Mouse (Mus musculus): ENCODE measurements around the gene Ptov1. TPM values are rescaled to one million over a fixed set of nuclear protein-coding genes. Genes with fewer than 3 reads are reported as not detected.
A peak's percentile ranks its signal among the peaks of the same experiment; 100 is the strongest.

The Ptov1 gene
- polyA plus RNA-seq, 1 experiment from 2014 or later = 501 TPM

DNA sequence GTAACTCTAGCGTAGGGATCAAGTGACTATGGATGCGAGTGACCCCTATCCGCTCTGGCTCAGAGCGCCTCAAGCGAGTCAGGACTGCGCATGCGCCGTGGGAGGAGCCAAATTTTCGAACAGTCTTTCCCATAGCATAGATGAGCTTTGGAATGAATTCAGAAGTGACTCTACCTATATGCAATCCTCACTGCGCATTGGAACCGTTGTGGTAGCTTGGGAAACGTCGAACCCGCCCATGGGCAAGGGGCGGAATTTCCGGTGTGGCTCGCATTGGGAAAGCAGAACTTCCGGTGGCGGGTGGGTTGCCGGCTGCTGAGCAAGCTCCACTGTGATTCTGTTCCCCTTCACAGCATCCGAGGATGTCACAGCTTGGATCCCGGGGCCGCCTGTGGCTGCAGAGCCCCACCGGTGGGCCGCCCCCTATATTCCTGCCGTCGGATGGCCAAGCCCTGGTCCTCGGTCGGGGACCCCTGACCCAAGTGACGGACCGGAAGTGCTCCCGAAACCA lies 12.5 kb downstream of the Ptov1 start, which contains the start of gene Pnkp:
TSS of gene Pnkp (plus strand) at position 98 of the 511 bp plus-strand sequence.
- H3K9ac ChIP-seq (ENCODE audit: low read depth, low read length) = peak within 1 kb of the TSS; percentile 69
- ATAC-seq (ENCODE audit: low FRiP score, low TSS enrichment) = peak; percentile 5
- peak within 1 kb of the TSS; percentile 66 for H3K4me3 ChIP-seq (ENCODE audit: low read length)
- peaks cover 36% of the 10 kb centered on the region for H3K4me1 ChIP-seq (ENCODE audit: control insufficient read depth, insufficient read depth, low read length)
- H3K27ac ChIP-seq (ENCODE audit: low read depth, low read length) = peak within 1 kb of the TSS; percentile 81
- no peaks in the 10 kb centered on the region for H3K9me3 ChIP-seq (ENCODE audit: control insufficient read depth, low read length)
- H3K27me3 ChIP-seq (ENCODE audit: control insufficient read depth, insufficient read depth, low read length) = no peaks in the 10 kb centered on the region
- peaks cover 20% of the 10 kb centered on the region for H3K36me3 ChIP-seq (ENCODE audit: control insufficient read depth, insufficient read depth, low read length)
- WGBS = 0% methylated on average over 32 of the region's 32 CpGs
- peak within 1 kb of the TSS; percentile 64 for H3K4me2 ChIP-seq (replicated peaks; ENCODE audit: low read depth, low read length)

DNA sequence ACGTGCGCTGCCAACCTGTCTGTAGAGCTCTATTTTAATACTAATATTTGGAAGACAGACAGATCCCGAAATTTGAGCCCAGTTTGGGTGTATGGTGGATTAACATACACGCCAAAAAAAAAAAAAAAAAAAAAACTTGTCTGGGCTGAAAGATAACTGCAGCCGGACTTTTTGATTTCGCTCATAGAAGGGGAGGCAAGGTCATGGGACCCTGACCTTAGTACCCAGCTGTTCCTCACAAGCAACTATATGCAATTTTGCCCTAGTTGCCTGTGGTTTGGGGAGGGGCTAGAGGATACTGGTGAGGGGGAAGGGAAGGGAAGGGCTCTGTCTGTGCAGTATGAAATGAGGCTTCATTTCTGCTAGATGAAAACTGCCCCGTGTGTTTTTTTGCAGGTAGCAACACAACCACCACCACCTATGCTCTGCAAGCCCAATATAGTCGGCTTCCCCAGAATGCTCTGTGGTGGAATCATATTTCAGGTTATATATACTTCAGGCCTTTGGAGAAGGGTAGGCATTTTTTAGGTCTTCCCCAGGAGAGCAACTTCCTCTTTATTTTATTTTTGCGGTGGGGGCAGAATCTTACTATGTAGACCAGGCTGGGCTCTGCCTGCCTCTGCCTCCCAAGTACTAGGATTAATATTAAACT lies 13.2 kb downstream of the Ptov1 start:
- H3K9me3 ChIP-seq (ENCODE audit: control insufficient read depth, low read length) = no peaks in the 10 kb centered on the region
- peaks cover 36% of the 10 kb centered on the region for H3K4me1 ChIP-seq (ENCODE audit: control insufficient read depth, insufficient read depth, low read length)
- 64% methylated on average over 9 of the region's 9 CpGs for WGBS
- H3K4me2 ChIP-seq (replicated peaks; ENCODE audit: low read depth, low read length) = peak overlapping the region; percentile 64
- peaks cover 18% of the 10 kb centered on the region; the same call in 1 of the 2 replicates for H3K36me3 ChIP-seq (ENCODE audit: control insufficient read depth, insufficient read depth, low read length)
- H3K27ac ChIP-seq (ENCODE audit: low read depth, low read length) = peak overlapping the region; percentile 81; the same call in 1 of the 2 replicates
- H3K27me3 ChIP-seq (ENCODE audit: control insufficient read depth, insufficient read depth, low read length) = no peaks in the 10 kb centered on the region
- no peak for ATAC-seq (ENCODE audit: low FRiP score, low TSS enrichment)
- peak overlapping the region; percentile 66 for H3K4me3 ChIP-seq (ENCODE audit: low read length)
- H3K9ac ChIP-seq (ENCODE audit: low read depth, low read length) = peak overlapping the region; percentile 69; the same call in 1 of the 2 replicates

GRCm38 (mm10) chr7:44855036-44855435 lies 14.6 kb downstream of the Ptov1 start:
- H3K9ac ChIP-seq (ENCODE audit: low read depth, low read length) = peak overlapping the region; percentile 52; the same call in 1 of the 2 replicates
- ATAC-seq (ENCODE audit: low FRiP score, low TSS enrichment) = no peak
- H3K9me3 ChIP-seq (ENCODE audit: control insufficient read depth, low read length) = no peaks in the 10 kb centered on the region
- WGBS = 42% methylated on average over 10 of the region's 10 CpGs
- peak overlapping the region; percentile 66 for H3K4me2 ChIP-seq (replicated peaks; ENCODE audit: low read depth, low read length)
- peak overlapping the region; percentile 40 for H3K4me3 ChIP-seq (ENCODE audit: low read length)
- H3K4me1 ChIP-seq (ENCODE audit: control insufficient read depth, insufficient read depth, low read length) = peaks cover 38% of the 10 kb centered on the region
- H3K27me3 ChIP-seq (ENCODE audit: control insufficient read depth, insufficient read depth, low read length) = no peaks in the 10 kb centered on the region
- peaks cover 16% of the 10 kb centered on the region; the same call in 1 of the 2 replicates for H3K36me3 ChIP-seq (ENCODE audit: control insufficient read depth, insufficient read depth, low read length)
- peak overlapping the region; percentile 94 for H3K27ac ChIP-seq (ENCODE audit: low read depth, low read length)

GRCm38 (mm10) chr7:44854356-44855031 lies 15.1 kb downstream of the Ptov1 start:
- H3K27ac ChIP-seq (ENCODE audit: low read depth, low read length) = peak overlapping the region; percentile 94
- H3K4me2 ChIP-seq (replicated peaks; ENCODE audit: low read depth, low read length) = peak overlapping the region; percentile 66
- 1% methylated on average over 45 of the region's 45 CpGs for WGBS
- no peaks in the 10 kb centered on the region for H3K27me3 ChIP-seq (ENCODE audit: control insufficient read depth, insufficient read depth, low read length)
- H3K9ac ChIP-seq (ENCODE audit: low read depth, low read length) = peak overlapping the region; percentile 52
- peaks cover 38% of the 10 kb centered on the region for H3K4me1 ChIP-seq (ENCODE audit: control insufficient read depth, insufficient read depth, low read length)
- H3K9me3 ChIP-seq (ENCODE audit: control insufficient read depth, low read length) = no peaks in the 10 kb centered on the region
- peak; percentile 48 for ATAC-seq (ENCODE audit: low FRiP score, low TSS enrichment)
- peak overlapping the region; percentile 40 for H3K4me3 ChIP-seq (ENCODE audit: low read length)
- H3K36me3 ChIP-seq (ENCODE audit: control insufficient read depth, insufficient read depth, low read length) = peaks cover 16% of the 10 kb centered on the region; the same call in 1 of the 2 replicates

- peak overlapping the region; percentile 52 for H3K9ac ChIP-seq (ENCODE audit: low read depth, low read length)
- H3K4me2 ChIP-seq (replicated peaks; ENCODE audit: low read depth, low read length) = peak overlapping the region; percentile 66
- H3K27me3 ChIP-seq (ENCODE audit: control insufficient read depth, insufficient read depth, low read length) = no peaks in the 10 kb centered on the region
- peak overlapping the region; percentile 40 for H3K4me3 ChIP-seq (ENCODE audit: low read length)
- H3K9me3 ChIP-seq (ENCODE audit: control insufficient read depth, low read length) = no peaks in the 10 kb centered on the region
- peaks cover 16% of the 10 kb centered on the region; the same call in 1 of the 2 replicates for H3K36me3 ChIP-seq (ENCODE audit: control insufficient read depth, insufficient read depth, low read length)
- peak overlapping the region; percentile 94 for H3K27ac ChIP-seq (ENCODE audit: low read depth, low read length)
- 23% methylated on average over 26 of the region's 26 CpGs for WGBS
- H3K4me1 ChIP-seq (ENCODE audit: control insufficient read depth, insufficient read depth, low read length) = peaks cover 38% of the 10 kb centered on the region
- no peak for ATAC-seq (ENCODE audit: low FRiP score, low TSS enrichment)
These were observed 15.8 kb downstream of the Ptov1 start for GRCm38 (mm10) chr7:44853596-44854355.

GRCm38 (mm10) chr7:44853065-44853464 lies 16.5 kb downstream of the Ptov1 start:
- Histone ChIP-seq H3K36me3 (ENCODE audit: control insufficient read depth, insufficient read depth, low read length) (peaks cover 16% of the 10 kb centered on the region; the same call in 1 of the 2 replicates), H3K9me3 (ENCODE audit: control insufficient read depth, low read length) (no peaks in the 10 kb centered on the region), H3K27me3 (ENCODE audit: control insufficient read depth, insufficient read depth, low read length) (no peaks in the 10 kb centered on the region), H3K4me3 (ENCODE audit: low read length) (no peak overlapping the region; the same call in 1 of the 2 replicates), H3K9ac (ENCODE audit: low read depth, low read length) (no peak overlapping the region), H3K4me2 (replicated peaks; ENCODE audit: low read depth, low read length) (no peak overlapping the region), H3K27ac (ENCODE audit: low read depth, low read length) (no peak overlapping the region), H3K4me1 (ENCODE audit: control insufficient read depth, insufficient read depth, low read length) (peaks cover 31% of the 10 kb centered on the region)
- no peak for ATAC-seq (ENCODE audit: low FRiP score, low TSS enrichment)
- WGBS = 100% methylated on average over 2 of the region's 2 CpGs

DNA sequence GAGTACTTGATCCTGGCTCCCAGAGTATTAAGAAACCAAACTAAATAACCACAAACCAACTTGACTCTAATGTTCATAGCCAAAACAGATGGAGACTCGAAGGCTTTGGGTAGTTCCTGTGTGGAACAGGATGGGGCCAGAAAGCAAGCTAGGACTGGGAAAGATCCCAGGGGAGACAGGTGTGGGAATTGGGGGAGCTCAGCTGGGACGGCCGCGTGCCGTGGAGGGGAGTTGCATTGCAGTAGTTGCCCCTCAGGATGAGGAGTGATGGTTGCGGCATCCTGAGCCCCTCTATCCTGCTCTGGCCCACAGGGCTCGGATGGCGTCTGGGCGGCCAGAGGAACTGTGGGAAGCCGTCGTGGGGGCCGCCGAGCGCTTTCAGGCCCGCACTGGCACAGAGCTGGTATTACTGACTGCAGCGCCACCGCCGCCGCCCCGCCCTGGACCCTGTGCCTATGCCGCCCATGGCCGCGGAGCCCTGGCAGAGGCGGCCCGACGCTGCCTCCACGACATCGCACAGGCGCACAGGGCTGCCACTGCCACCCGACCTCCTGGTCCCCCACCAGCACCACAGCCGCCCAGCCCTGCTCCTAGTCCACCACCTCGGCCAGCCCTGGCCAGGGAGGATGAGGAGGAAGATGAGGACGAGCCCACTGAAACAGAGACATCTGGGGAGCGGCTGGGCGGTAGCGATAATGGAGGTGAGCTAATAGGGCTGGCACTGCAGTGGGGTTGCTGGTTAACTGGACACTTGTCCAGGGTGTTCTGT lies 17.1 kb downstream of the Ptov1 start:
- Histone ChIP-seq H3K36me3 (ENCODE audit: control insufficient read depth, insufficient read depth, low read length) (peaks cover 16% of the 10 kb centered on the region; the same call in 1 of the 2 replicates), H3K9ac (ENCODE audit: low read depth, low read length) (no peak overlapping the region), H3K4me2 (replicated peaks; ENCODE audit: low read depth, low read length) (no peak overlapping the region), H3K27ac (ENCODE audit: low read depth, low read length) (no peak overlapping the region), H3K4me3 (ENCODE audit: low read length) (no peak overlapping the region), H3K4me1 (ENCODE audit: control insufficient read depth, insufficient read depth, low read length) (peaks cover 29% of the 10 kb centered on the region), H3K27me3 (ENCODE audit: control insufficient read depth, insufficient read depth, low read length) (no peaks in the 10 kb centered on the region), H3K9me3 (ENCODE audit: control insufficient read depth, low read length) (no peaks in the 10 kb centered on the region)
- 92% methylated on average over 36 of the region's 36 CpGs for WGBS
- no peak for ATAC-seq (ENCODE audit: low FRiP score, low TSS enrichment)

GRCm38 (mm10) chr7:44851625-44852234 lies 17.9 kb downstream of the Ptov1 start:
- peak overlapping the region; percentile 80; the same call in 1 of the 2 replicates for H3K9ac ChIP-seq (ENCODE audit: low read depth, low read length)
- no peaks in the 10 kb centered on the region for H3K9me3 ChIP-seq (ENCODE audit: control insufficient read depth, low read length)
- no peak for ATAC-seq (ENCODE audit: low FRiP score, low TSS enrichment)
- 90% methylated on average over 12 of the region's 12 CpGs for WGBS
- H3K27me3 ChIP-seq (ENCODE audit: control insufficient read depth, insufficient read depth, low read length) = no peaks in the 10 kb centered on the region
- peaks cover 29% of the 10 kb centered on the region for H3K4me1 ChIP-seq (ENCODE audit: control insufficient read depth, insufficient read depth, low read length)
- H3K36me3 ChIP-seq (ENCODE audit: control insufficient read depth, insufficient read depth, low read length) = peaks cover 18% of the 10 kb centered on the region; the same call in 1 of the 2 replicates
- H3K4me2 ChIP-seq (replicated peaks; ENCODE audit: low read depth, low read length) = no peak overlapping the region
- H3K4me3 ChIP-seq (ENCODE audit: low read length) = no peak overlapping the region
- no peak overlapping the region for H3K27ac ChIP-seq (ENCODE audit: low read depth, low read length)
